Comparison of ENCODE assay signal across 9 mouse cellular contexts in the genomic region with DNA sequence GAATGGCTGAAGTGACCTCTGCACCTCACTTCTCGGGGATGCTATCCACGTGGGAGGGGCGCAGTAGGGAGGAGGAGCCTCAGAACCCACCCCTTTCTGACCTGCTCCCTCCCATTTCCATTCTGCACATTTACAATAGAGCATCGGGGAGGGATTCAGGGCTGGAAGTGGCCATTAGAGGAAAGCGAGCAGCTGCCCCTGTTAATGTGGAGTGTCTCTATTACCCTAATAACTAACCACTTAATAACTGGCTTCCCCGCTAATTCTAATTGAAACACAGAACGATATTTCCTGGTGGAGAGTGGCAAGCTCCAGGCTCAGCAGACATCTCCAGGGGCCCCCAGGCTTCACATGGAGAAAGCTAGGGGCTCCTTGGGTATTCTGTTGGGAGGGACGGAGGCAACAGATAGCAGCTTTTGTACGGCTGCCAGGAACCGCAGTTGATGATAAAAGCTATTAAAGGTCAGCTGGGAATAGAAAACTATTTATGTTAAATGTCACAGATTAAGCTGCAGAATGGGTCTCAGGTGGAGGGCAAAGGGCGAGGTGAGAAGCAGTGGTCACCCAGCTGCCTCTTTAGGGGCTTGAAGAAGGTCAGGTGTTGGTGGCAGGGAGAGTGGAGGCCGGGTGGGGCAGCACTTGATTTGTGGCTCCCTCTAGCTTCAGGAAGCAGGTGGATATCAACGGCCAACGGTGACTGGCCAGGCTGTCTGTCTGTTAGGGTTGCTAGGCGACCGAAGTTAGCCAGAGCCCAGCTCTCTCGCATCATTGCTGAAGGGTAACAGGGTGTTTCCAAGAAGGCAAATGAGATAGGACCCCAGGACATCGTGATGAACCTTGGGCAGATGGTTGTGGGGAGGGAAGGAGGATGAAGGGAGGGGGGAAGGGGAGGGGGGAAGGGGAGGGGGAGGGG.
DNase-seq lines count a peak whose midpoint lies in the region; ATAC-seq and TF ChIP-seq lines count a peak whose summit lies in the region.
"Had no signal": no experiment of that assay in that cellular context is flagged by ENCODE, and none has a peak within 500 bp of the region (broad histone marks: within the 10 kb centered on the region; RNA-seq: fewer than 3 reads in every experiment).

No protein-coding gene starts in this region.

- no peaks in the 10 kb centered on the region for H3K36me3 ChIP-seq in kidney, adult 2 months (ENCODE audit: control insufficient read depth, insufficient read depth, low read length)
- H3K36me3 ChIP-seq in heart, embryonic 13.5 days, result no peaks in the 10 kb centered on the region
- H3K36me3 ChIP-seq in midbrain, embryonic 12.5 days, result no peaks in the 10 kb centered on the region
- H3K36me3 ChIP-seq in stomach, embryonic 15.5 days, result no peaks in the 10 kb centered on the region

- peak; percentile 25 for DNase-seq in kidney, adult 2 months
- no peak for DNase-seq in kidney, adult 8-10 months
- DNase-seq in kidney, postnatal 14 days, result peak; percentile 28
- no peak for DNase-seq in MN1 (ENCODE audit: low spot score)

- H3K4me1 ChIP-seq in kidney, adult 2 months (ENCODE audit: control insufficient read depth, insufficient read depth, low read length), result no peaks in the 10 kb centered on the region
- no peaks in the 10 kb centered on the region; the same call in 1 of the 2 replicates for H3K4me1 ChIP-seq in bone marrow, adult 2 months (ENCODE audit: control insufficient read depth, insufficient read depth, low read length)
- H3K4me1 ChIP-seq in heart, embryonic 13.5 days, result peaks cover 29% of the 10 kb centered on the region
- peaks cover 18% of the 10 kb centered on the region for H3K4me1 ChIP-seq in midbrain, embryonic 12.5 days
- no peaks in the 10 kb centered on the region for H3K4me1 ChIP-seq in stomach, embryonic 15.5 days

- no peaks in the 10 kb centered on the region for H3K27me3 ChIP-seq in kidney, adult 2 months (replicated peaks; ENCODE audit: control insufficient read depth, insufficient read depth, low read length)
- H3K27me3 ChIP-seq in heart, embryonic 13.5 days (replicated peaks), result no peaks in the 10 kb centered on the region; the same call in 1 of the 2 replicates
- peaks cover 12% of the 10 kb centered on the region for H3K27me3 ChIP-seq in midbrain, embryonic 12.5 days
- H3K27me3 ChIP-seq in stomach, embryonic 15.5 days (replicated peaks), result no peaks in the 10 kb centered on the region
- H3K27me3 ChIP-seq: Patski had no signal

- 25% methylated on average over 17 of the region's 18 CpGs for WGBS in kidney, adult 2 months
- 40% methylated on average over 18 of the region's 18 CpGs for WGBS in bone marrow, adult 2 months
- WGBS in heart, embryonic 13.5 days, result 34% methylated on average over 18 of the region's 18 CpGs
- WGBS in midbrain, embryonic 12.5 days, result 42% methylated on average over 17 of the region's 18 CpGs
- WGBS in stomach, embryonic 15.5 days, result 32% methylated on average over 18 of the region's 18 CpGs

- no peak for TF ChIP-seq POLR2A in kidney, adult 2 months (IDR thresholded peaks at IDR 0.05; ENCODE audit: low read depth, low read length)
- TF ChIP-seq POLR2A in bone marrow, adult 2 months (IDR thresholded peaks at IDR 0.05; ENCODE audit: borderline replicate concordance, control insufficient read depth, low read depth, low read length), result no peak

- peak overlapping the region; percentile 54 for H3K4me2 ChIP-seq in heart, embryonic 13.5 days
- H3K4me2 ChIP-seq in midbrain, embryonic 12.5 days (replicated peaks), result no peak overlapping the region
- H3K4me2 ChIP-seq in stomach, embryonic 15.5 days, result no peak overlapping the region

- no peak overlapping the region for H3K27ac ChIP-seq in kidney, adult 2 months (ENCODE audit: insufficient read depth, low read depth, low read length)
- peak overlapping the region; percentile 51 for H3K27ac ChIP-seq in bone marrow, adult 2 months (ENCODE audit: control insufficient read depth, insufficient read depth, low read depth, low read length, poor library complexity)
- H3K27ac ChIP-seq in heart, embryonic 13.5 days (replicated peaks), result peak overlapping the region; percentile 56; the same call in 1 of the 2 replicates
- no peak overlapping the region for H3K27ac ChIP-seq in midbrain, embryonic 12.5 days (replicated peaks)
- no peak overlapping the region for H3K27ac ChIP-seq in stomach, embryonic 15.5 days

- H3K4me3 ChIP-seq in kidney, adult 2 months (ENCODE audit: insufficient read depth, low read depth, low read length), result no peak overlapping the region
- H3K4me3 ChIP-seq in bone marrow, adult 2 months (replicated peaks; ENCODE audit: control insufficient read depth, low read depth, low read length), result no peak overlapping the region
- no peak overlapping the region for H3K4me3 ChIP-seq in heart, embryonic 13.5 days
- H3K4me3 ChIP-seq in midbrain, embryonic 12.5 days, result no peak overlapping the region
- H3K4me3 ChIP-seq in stomach, embryonic 15.5 days (replicated peaks), result no peak overlapping the region

- H3K9me3 ChIP-seq in heart, embryonic 13.5 days, result no peaks in the 10 kb centered on the region
- H3K9me3 ChIP-seq in midbrain, embryonic 12.5 days, result no peaks in the 10 kb centered on the region
- H3K9me3 ChIP-seq in stomach, embryonic 15.5 days, result no peaks in the 10 kb centered on the region; the same call in 1 of the 2 replicates

- H3K9ac ChIP-seq in heart, embryonic 13.5 days, result no peak overlapping the region
- H3K9ac ChIP-seq in midbrain, embryonic 12.5 days (replicated peaks), result no peak overlapping the region
- no peak overlapping the region for H3K9ac ChIP-seq in stomach, embryonic 15.5 days

- TF ChIP-seq CTCF in kidney, adult 2 months (conservative IDR thresholded peaks at IDR 0.05; ENCODE audit: insufficient read depth, insufficient read length, low read depth, low read length), result no peak
- TF ChIP-seq CTCF in bone marrow, adult 2 months (IDR thresholded peaks at IDR 0.05; ENCODE audit: control insufficient read depth, insufficient read depth, low read length), result no peak

- ATAC-seq in heart, embryonic 13.5 days (ENCODE audit: extremely low read depth, insufficient number of reproducible peaks, low FRiP score, low TSS enrichment), result no peak; the same call in 1 of the 2 replicates
- ATAC-seq in midbrain, embryonic 12.5 days (ENCODE audit: low FRiP score, low read depth), result peak; percentile 52; the same call in 1 of the 2 replicates
- ATAC-seq in stomach, embryonic 15.5 days (ENCODE audit: insufficient read depth, low FRiP score, low read depth), result peak; percentile 38; the same call in 1 of the 2 replicates
- ATAC-seq: Patski had no signal

Comparison
In these comparisons a context has a peak if more than half of its experiments do, and no peak if none do; other contexts are left out.
1. DNase-seq: peak in kidney, adult 2 months (single experiment) and kidney, postnatal 14 days (single experiment); none in kidney, adult 8-10 months (0 of 2) and MN1 (single experiment).
2. H3K27ac ChIP-seq: peak in bone marrow, adult 2 months (single experiment) and heart, embryonic 13.5 days (single experiment); none in kidney, adult 2 months (single experiment), midbrain, embryonic 12.5 days (single experiment) and stomach, embryonic 15.5 days (single experiment).